Mouse (Mus musculus) intestine, embryonic 16.5 days (tissue): ENCODE results near the gene Zp3r. TPM values are rescaled to one million over a fixed set of nuclear protein-coding genes. Genes with fewer than 3 reads are reported as not detected.

Experiments used
- polyA plus RNA-seq: library from polyadenylated mRNA; unstranded; fragments of >200 nt; fragmentation: Nextera tagmentation; extraction: Ambion mirVana; gene quantifications from 2 replicates; pipeline ENCODE4 v1.2.1, GENCODE M21; 2015

Gene Zp3r
- polyA plus RNA-seq, 1 experiment from 2014 or later = 0.09 TPM

Other genes starting within 250 kb of the Zp3r start
- not detected in 2 replicates for gene Cd55b, start 206.6 kb downstream of the Zp3r start, polyA plus RNA-seq
- gene Cd55, start 166.9 kb downstream of the Zp3r start, polyA plus RNA-seq = 22.6 and 22.9 TPM in 2 replicates
- 3.4 and 4.1 TPM in 2 replicates for gene C4bp, start 32.0 kb upstream of the Zp3r start, polyA plus RNA-seq
- 0.07 TPM in 1 of 2 replicates, not detected in the other for gene Gm29427, start 86.2 kb upstream of the Zp3r start, polyA plus RNA-seq
- gene Yod1, start 87.7 kb upstream of the Zp3r start, polyA plus RNA-seq = 8.5 and 9.9 TPM in 2 replicates
- 12.1 and 12.4 TPM in 2 replicates for gene Pfkfb2, start 99.6 kb upstream of the Zp3r start, polyA plus RNA-seq
- 74.7 and 81.2 TPM in 2 replicates for gene AA986860, start 102.4 kb upstream of the Zp3r start, polyA plus RNA-seq
- 0.10 and 0.20 TPM in 2 replicates for gene Fcamr, start 171.3 kb upstream of the Zp3r start, polyA plus RNA-seq
- 3.9 and 4.9 TPM in 2 replicates for gene Pigr, start 197.1 kb upstream of the Zp3r start, polyA plus RNA-seq
- 3.1 and 4.3 TPM in 2 replicates for gene Fcmr, start 236.0 kb upstream of the Zp3r start, polyA plus RNA-seq